Mouse (Mus musculus): ENCODE results near the gene Oprm1. TPM values are rescaled to one million over a fixed set of nuclear protein-coding genes. Genes with fewer than 3 reads are reported as not detected.
A peak's percentile ranks its signal among the peaks of the same experiment; 100 is the strongest.

The Oprm1 gene
- polyA plus RNA-seq, 1 experiment from 2014 or later: 0.04 TPM

GRCm38 (mm10) chr10:6788517-6789237 is 30.4 kb downstream of the Oprm1 start:
- peak; percentile 70 for DNase-seq (ENCODE audit: low spot score)
- WGBS: 4% methylated on average over 25 of the region's 25 CpGs
- Histone ChIP-seq H3K27ac (no peak overlapping the region), H3K9me3 (replicated peaks; ENCODE audit: low read length) (no peaks in the 10 kb centered on the region), H3K4me1 (replicated peaks; ENCODE audit: insufficient read depth, low read length) (no peaks in the 10 kb centered on the region), H3K4me2 (ENCODE audit: low read length) (no peak overlapping the region), H3K4me3 (replicated peaks; ENCODE audit: low read depth, low read length) (no peak overlapping the region), H3K36me3 (ENCODE audit: insufficient read depth, low read length) (no peaks in the 10 kb centered on the region), H3K9ac (ENCODE audit: low read depth, low read length) (no peak overlapping the region), H3K27me3 (ENCODE audit: insufficient read depth, low read length) (no peaks in the 10 kb centered on the region)
- peak; percentile 79 for ATAC-seq (replicated peaks; ENCODE audit: low FRiP score, low read depth)
- no peak for TF ChIP-seq CTCF (IDR thresholded peaks at IDR 0.05; ENCODE audit: low read depth)

GRCm38 (mm10) chr10:6790226-6790625 is 31.9 kb downstream of the Oprm1 start:
- TF ChIP-seq CTCF (IDR thresholded peaks at IDR 0.05; ENCODE audit: low read depth): 0 out of 2 replicates have a peak, but pooled peaks have one; percentile 10
- H3K4me3 ChIP-seq (replicated peaks; ENCODE audit: low read depth, low read length): no peak overlapping the region
- no peak overlapping the region for H3K27ac ChIP-seq
- no peaks in the 10 kb centered on the region for H3K4me1 ChIP-seq (replicated peaks; ENCODE audit: insufficient read depth, low read length)
- no peak overlapping the region for H3K9ac ChIP-seq (ENCODE audit: low read depth, low read length)
- no peaks in the 10 kb centered on the region for H3K27me3 ChIP-seq (ENCODE audit: insufficient read depth, low read length)
- ATAC-seq (replicated peaks; ENCODE audit: low FRiP score, low read depth) (no peak), DNase-seq (ENCODE audit: low spot score) (no peak)
- no peaks in the 10 kb centered on the region for H3K9me3 ChIP-seq (replicated peaks; ENCODE audit: low read length)
- H3K36me3 ChIP-seq (ENCODE audit: insufficient read depth, low read length): no peaks in the 10 kb centered on the region
- H3K4me2 ChIP-seq (ENCODE audit: low read length): no peak overlapping the region

GRCm38 (mm10) chr10:6820626-6821025 is 62.3 kb downstream of the Oprm1 start:
- no peak overlapping the region for H3K4me2 ChIP-seq (ENCODE audit: low read length)
- WGBS: 48% methylated on average over 1 of the region's 1 CpGs
- H3K27ac ChIP-seq: no peak overlapping the region
- ATAC-seq (replicated peaks; ENCODE audit: low FRiP score, low read depth) (no peak), DNase-seq (ENCODE audit: low spot score) (no peak)
- no peaks in the 10 kb centered on the region for H3K27me3 ChIP-seq (ENCODE audit: insufficient read depth, low read length)
- no peaks in the 10 kb centered on the region for H3K4me1 ChIP-seq (replicated peaks; ENCODE audit: insufficient read depth, low read length)
- no peak for TF ChIP-seq CTCF (IDR thresholded peaks at IDR 0.05; ENCODE audit: low read depth)
- H3K9me3 ChIP-seq (replicated peaks; ENCODE audit: low read length): no peaks in the 10 kb centered on the region
- H3K36me3 ChIP-seq (ENCODE audit: insufficient read depth, low read length): no peaks in the 10 kb centered on the region
- no peak overlapping the region for H3K9ac ChIP-seq (ENCODE audit: low read depth, low read length)
- no peak overlapping the region for H3K4me3 ChIP-seq (replicated peaks; ENCODE audit: low read depth, low read length)

GRCm38 (mm10) chr10:6842225-6842624 is 83.9 kb downstream of the Oprm1 start:
- Histone ChIP-seq H3K4me2 (ENCODE audit: low read length) (no peak overlapping the region), H3K4me1 (replicated peaks; ENCODE audit: insufficient read depth, low read length) (no peaks in the 10 kb centered on the region), H3K4me3 (replicated peaks; ENCODE audit: low read depth, low read length) (no peak overlapping the region), H3K9me3 (replicated peaks; ENCODE audit: low read length) (no peaks in the 10 kb centered on the region), H3K27ac (no peak overlapping the region), H3K36me3 (ENCODE audit: insufficient read depth, low read length) (no peaks in the 10 kb centered on the region), H3K27me3 (ENCODE audit: insufficient read depth, low read length) (no peaks in the 10 kb centered on the region), H3K9ac (ENCODE audit: low read depth, low read length) (no peak overlapping the region)
- ATAC-seq (replicated peaks; ENCODE audit: low FRiP score, low read depth) (no peak), DNase-seq (ENCODE audit: low spot score) (no peak)
- no peak for TF ChIP-seq CTCF (IDR thresholded peaks at IDR 0.05; ENCODE audit: low read depth)
- 80% methylated on average over 1 of the region's 1 CpGs for whole genome bisulfite sequencing

- H3K27me3 ChIP-seq (ENCODE audit: insufficient read depth, low read length): no peaks in the 10 kb centered on the region
- H3K4me2 ChIP-seq (ENCODE audit: low read length): no peak overlapping the region
- ATAC-seq (replicated peaks; ENCODE audit: low FRiP score, low read depth) (no peak), DNase-seq (ENCODE audit: low spot score) (no peak)
- no peaks in the 10 kb centered on the region for H3K36me3 ChIP-seq (ENCODE audit: insufficient read depth, low read length)
- H3K4me1 ChIP-seq (replicated peaks; ENCODE audit: insufficient read depth, low read length): no peaks in the 10 kb centered on the region
- 92% methylated on average over 1 of the region's 1 CpGs for WGBS
- H3K9ac ChIP-seq (ENCODE audit: low read depth, low read length): no peak overlapping the region
- no peaks in the 10 kb centered on the region for H3K9me3 ChIP-seq (replicated peaks; ENCODE audit: low read length)
- H3K27ac ChIP-seq: no peak overlapping the region
- no peak for TF ChIP-seq CTCF (IDR thresholded peaks at IDR 0.05; ENCODE audit: low read depth)
- H3K4me3 ChIP-seq (replicated peaks; ENCODE audit: low read depth, low read length): no peak overlapping the region
Measured at GRCm38 (mm10) chr10:6846283-6846682, 88.0 kb downstream of the Oprm1 start.

GRCm38 (mm10) chr10:6848162-6848754 is 90.0 kb downstream of the Oprm1 start:
- Histone ChIP-seq H3K27ac (no peak overlapping the region), H3K4me3 (replicated peaks; ENCODE audit: low read depth, low read length) (no peak overlapping the region), H3K36me3 (ENCODE audit: insufficient read depth, low read length) (no peaks in the 10 kb centered on the region), H3K9me3 (replicated peaks; ENCODE audit: low read length) (no peaks in the 10 kb centered on the region), H3K9ac (ENCODE audit: low read depth, low read length) (no peak overlapping the region), H3K4me2 (ENCODE audit: low read length) (no peak overlapping the region), H3K27me3 (ENCODE audit: insufficient read depth, low read length) (no peaks in the 10 kb centered on the region), H3K4me1 (replicated peaks; ENCODE audit: insufficient read depth, low read length) (no peaks in the 10 kb centered on the region)
- WGBS: 51% methylated on average over 7 of the region's 7 CpGs
- TF ChIP-seq CTCF (IDR thresholded peaks at IDR 0.05; ENCODE audit: low read depth): no peak
- ATAC-seq (replicated peaks; ENCODE audit: low FRiP score, low read depth): 0 out of 2 replicates have a peak, but pooled peaks have one; percentile 57
- DNase-seq (ENCODE audit: low spot score): peak; percentile 39

Data from kidney, postnatal 0 days (tissue).